Mouse (Mus musculus): ENCODE measurements around the gene Syne1.

- TF ChIP-seq CTCF (IDR thresholded peaks at IDR 0.05; ENCODE audit: low read depth, low read length) = no peak
- no peak for TF ChIP-seq POLR2AphosphoS5 (IDR thresholded peaks at IDR 0.05; ENCODE audit: insufficient replicate concordance, low read depth, low read length)
- TF ChIP-seq TAL1 (conservative IDR thresholded peaks at IDR 0.05; ENCODE audit: low read depth, low read length) = no peak
- no peak for TF ChIP-seq GATA1 (IDR thresholded peaks at IDR 0.05; ENCODE audit: borderline replicate concordance, low read length)
- no peak for TF ChIP-seq GATA2 (IDR thresholded peaks at IDR 0.05; ENCODE audit: borderline replicate concordance, low read depth, low read length)
Observed at GRCm38 (mm10) chr10:5181771-5182176, 369.5 kb downstream of the Syne1 start.

All from G1E (cell line).